ENCODE assay signal across 9 mouse cellular contexts in the genomic region with DNA sequence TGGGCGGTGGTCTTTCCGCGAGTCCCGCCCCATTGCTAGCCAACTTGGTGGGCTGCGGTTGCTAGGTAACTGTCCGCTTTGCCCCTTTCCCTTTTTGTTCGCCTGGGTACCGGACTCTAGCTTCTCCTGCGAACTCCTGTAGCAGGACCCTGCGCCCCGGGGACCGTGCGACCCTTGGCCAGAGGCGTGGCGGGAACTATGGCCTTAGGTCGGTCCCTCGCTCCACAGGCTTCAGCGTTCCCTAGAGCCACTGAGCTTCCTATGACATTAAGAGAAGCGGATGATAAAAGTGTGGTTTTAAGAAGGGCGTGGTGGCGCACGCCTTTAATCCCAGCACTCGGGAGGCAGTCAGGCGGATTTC. TPM values are rescaled to one million over a fixed set of nuclear protein-coding genes. Genes with fewer than 3 reads are reported as not detected.
DNase-seq lines count a peak whose midpoint lies in the region; ATAC-seq and TF ChIP-seq lines count a peak whose summit lies in the region.
"Had no signal": no experiment of that assay in that cellular context is flagged by ENCODE, and none has a peak within 500 bp of the region (broad histone marks: within the 10 kb centered on the region; RNA-seq: fewer than 3 reads in every experiment).

No protein-coding gene starts in this region.

- no peak for TF ChIP-seq CTCF in lung, embryonic 14.5 days (IDR thresholded peaks at IDR 0.05; ENCODE audit: low read depth)
- no peak for TF ChIP-seq CTCF in olfactory bulb, adult 2 months (IDR thresholded peaks at IDR 0.05; ENCODE audit: insufficient read depth, low read depth, low read length)

- H3K9ac ChIP-seq in lung, embryonic 14.5 days, result peak overlapping the region; percentile 58
- peak overlapping the region; percentile 71 for H3K9ac ChIP-seq in limb, embryonic 13.5 days

- peak overlapping the region; percentile 91 for H3K27ac ChIP-seq in lung, embryonic 14.5 days (ENCODE audit: low read depth)
- peak overlapping the region; percentile 94 for H3K27ac ChIP-seq in limb, embryonic 13.5 days
- peak overlapping the region; percentile 65; the same call in 1 of the 2 replicates for H3K27ac ChIP-seq in olfactory bulb, adult 2 months (ENCODE audit: insufficient read depth, low read depth, low read length)

- peak overlapping the region; percentile 66 for H3K4me3 ChIP-seq in lung, embryonic 14.5 days (ENCODE audit: low read depth, low read length)
- H3K4me3 ChIP-seq in erythroblast, embryonic 14.5 days (replicated peaks), result peak overlapping the region; percentile 97
- H3K4me3 ChIP-seq in limb, embryonic 13.5 days, result peak overlapping the region; percentile 63
- peak overlapping the region; percentile 89 for H3K4me3 ChIP-seq in olfactory bulb, adult 2 months (ENCODE audit: insufficient read depth, low read depth, low read length)

- no peaks in the 10 kb centered on the region for H3K27me3 ChIP-seq in lung, embryonic 14.5 days (ENCODE audit: insufficient read depth, low read length)
- no peaks in the 10 kb centered on the region for H3K27me3 ChIP-seq in erythroblast, embryonic 14.5 days (ENCODE audit: control insufficient read depth)
- no peaks in the 10 kb centered on the region for H3K27me3 ChIP-seq in limb, embryonic 13.5 days

- ATAC-seq in lung, embryonic 14.5 days (ENCODE audit: insufficient read depth), result peak; percentile 59
- ATAC-seq in limb, embryonic 13.5 days (ENCODE audit: low FRiP score, low read depth), result no peak
- no peak for ATAC-seq in inflammation-experienced regulatory T-cells, adult 6 months

- H3K4me1 ChIP-seq in lung, embryonic 14.5 days (ENCODE audit: insufficient read depth), result no peaks in the 10 kb centered on the region; the same call in 1 of the 2 replicates
- H3K4me1 ChIP-seq in erythroblast, embryonic 14.5 days (ENCODE audit: control insufficient read depth), result peaks cover 44% of the 10 kb centered on the region
- H3K4me1 ChIP-seq in limb, embryonic 13.5 days, result peaks cover 15% of the 10 kb centered on the region
- H3K4me1 ChIP-seq in olfactory bulb, adult 2 months (ENCODE audit: control insufficient read depth, insufficient read depth, low read length), result peaks cover 13% of the 10 kb centered on the region

- no peak for DNase-seq in lung, embryonic 14.5 days
- DNase-seq in lung, adult 18-20 months, result no peak
- no peak for DNase-seq in layer of hippocampus, adult 18-20 months (ENCODE audit: low spot score in 2 of 2)
- no peak for DNase-seq in gastrocnemius, adult 18-20 months (ENCODE audit: low spot score)

- no peaks in the 10 kb centered on the region for H3K9me3 ChIP-seq in lung, embryonic 14.5 days (ENCODE audit: low read depth, low read length)
- H3K9me3 ChIP-seq in erythroblast, embryonic 14.5 days (ENCODE audit: control insufficient read depth, low read length), result no peaks in the 10 kb centered on the region
- no peaks in the 10 kb centered on the region for H3K9me3 ChIP-seq in limb, embryonic 13.5 days

- peaks cover 12% of the 10 kb centered on the region; the same call in 1 of the 2 replicates for H3K36me3 ChIP-seq in lung, embryonic 14.5 days (ENCODE audit: insufficient read depth)
- peaks cover 28% of the 10 kb centered on the region for H3K36me3 ChIP-seq in erythroblast, embryonic 14.5 days (ENCODE audit: control insufficient read depth)
- peaks cover 12% of the 10 kb centered on the region for H3K36me3 ChIP-seq in limb, embryonic 13.5 days

- H3K4me2 ChIP-seq in lung, embryonic 14.5 days, result peak overlapping the region; percentile 68
- H3K4me2 ChIP-seq in limb, embryonic 13.5 days (replicated peaks), result peak overlapping the region; percentile 73

- under 1% methylated on average over 24 of the region's 24 CpGs for WGBS in lung, embryonic 14.5 days
- WGBS in limb, embryonic 13.5 days, result 1% methylated on average over 24 of the region's 24 CpGs
- WGBS in olfactory bulb, adult 2 months, result under 1% methylated on average over 24 of the region's 24 CpGs

- no peak for TF ChIP-seq POLR2A in olfactory bulb, adult 2 months (IDR thresholded peaks at IDR 0.05; ENCODE audit: insufficient read depth, low read depth, low read length)

RNA-seq across cellular contexts. Expression of gene Ap1m1, which starts 0.6 kb away (rescaled TPM):
- polyA plus RNA-seq in lung, embryonic 14.5 days (2014; fragmentation: Nextera tagmentation; extraction: Ambion mirVana), result 102 and 104 TPM in 2 replicates
- 15.3 and 18.4 TPM in 2 replicates for polyA plus RNA-seq in erythroblast, embryonic 14.5 days (2012)
- 127 and 132 TPM in 2 replicates for polyA plus RNA-seq in limb, embryonic 13.5 days (2015; fragmentation: Nextera tagmentation; extraction: Ambion mirVana)
- not detected in 2 replicates for polyA plus RNA-seq in olfactory bulb, adult 2 months (2012; ENCODE audit: insufficient read depth, insufficient read length, low replicate concordance, missing spikeins)
- 10 to 100 TPM; 84.2 to 87.4 TPM for total RNA-seq in layer of hippocampus, adult 18-20 months (2021)
- 100 to 1,000 TPM; 113 to 130 (median 120) TPM for polyA plus RNA-seq in inflammation-experienced regulatory T-cells, adult 6 months (2017; shearing (Covaris generic))
- 10 to 100 TPM; 20.9 to 21.8 TPM for total RNA-seq in gastrocnemius, adult 18-20 months (2021)

RNA-seq across cellular contexts. Expression of gene Fam32a, which starts 20.9 kb away (rescaled TPM):
- 65.3 and 69.6 TPM in 2 replicates for polyA plus RNA-seq in lung, embryonic 14.5 days (2014; fragmentation: Nextera tagmentation; extraction: Ambion mirVana)
- 7.4 and 8.4 TPM in 2 replicates for polyA plus RNA-seq in erythroblast, embryonic 14.5 days (2012)
- polyA plus RNA-seq in limb, embryonic 13.5 days (2015; fragmentation: Nextera tagmentation; extraction: Ambion mirVana), result 70.5 and 70.6 TPM in 2 replicates
- 119 TPM in 1 of 2 replicates, not detected in the other for polyA plus RNA-seq in olfactory bulb, adult 2 months (2012; ENCODE audit: insufficient read depth, insufficient read length, low replicate concordance, missing spikeins)
- total RNA-seq in layer of hippocampus, adult 18-20 months (2021), result 10 to 100 TPM; 64.2 to 70.1 TPM
- polyA plus RNA-seq in inflammation-experienced regulatory T-cells, adult 6 months (2017; shearing (Covaris generic)), result 100 to 1,000 TPM in 2 of 3 experiments, 10 to 100 TPM in 1; 94.4 to 119 (median 103) TPM
- total RNA-seq in gastrocnemius, adult 18-20 months (2021), result 1 to 10 TPM; 7.3 to 9.4 TPM

RNA-seq across cellular contexts. Expression of gene Gm11034, which starts 26.9 kb away (rescaled TPM):
- not detected in 2 replicates for polyA plus RNA-seq in lung, embryonic 14.5 days (2014; fragmentation: Nextera tagmentation; extraction: Ambion mirVana)
- polyA plus RNA-seq in erythroblast, embryonic 14.5 days (2012), result not detected in 2 replicates
- not detected in 2 replicates for polyA plus RNA-seq in limb, embryonic 13.5 days (2015; fragmentation: Nextera tagmentation; extraction: Ambion mirVana)
- not detected in 2 replicates for polyA plus RNA-seq in olfactory bulb, adult 2 months (2012; ENCODE audit: insufficient read depth, insufficient read length, low replicate concordance, missing spikeins)
- total RNA-seq in layer of hippocampus, adult 18-20 months (2021), result not detected
- not detected for polyA plus RNA-seq in inflammation-experienced regulatory T-cells, adult 6 months (2017; shearing (Covaris generic))
- not detected for total RNA-seq in gastrocnemius, adult 18-20 months (2021)
- polyA plus RNA-seq: brain, embryonic 14.5 days had no signal

RNA-seq across cellular contexts. Expression of gene Cib3, which starts 27.7 kb away (rescaled TPM):
- polyA plus RNA-seq in lung, embryonic 14.5 days (2014; fragmentation: Nextera tagmentation; extraction: Ambion mirVana), result 0.24 TPM in 1 of 2 replicates, not detected in the other
- polyA plus RNA-seq in erythroblast, embryonic 14.5 days (2012), result not detected in 2 replicates
- not detected in 2 replicates for polyA plus RNA-seq in limb, embryonic 13.5 days (2015; fragmentation: Nextera tagmentation; extraction: Ambion mirVana)
- polyA plus RNA-seq in olfactory bulb, adult 2 months (2012; ENCODE audit: insufficient read depth, insufficient read length, low replicate concordance, missing spikeins), result not detected in 2 replicates
- under 1 TPM in 1 of 2 experiments, not detected in 1; 0.47 TPM for total RNA-seq in layer of hippocampus, adult 18-20 months (2021)
- 1 to 10 TPM in 1 of 3 experiments, not detected in 2; 2.8 TPM for polyA plus RNA-seq in inflammation-experienced regulatory T-cells, adult 6 months (2017; shearing (Covaris generic))
- total RNA-seq in gastrocnemius, adult 18-20 months (2021), result not detected
- polyA plus RNA-seq: brain, embryonic 14.5 days had no signal

RNA-seq across cellular contexts. Expression of gene Hsh2d, which starts 50.9 kb away (rescaled TPM):
- polyA plus RNA-seq in lung, embryonic 14.5 days (2014; fragmentation: Nextera tagmentation; extraction: Ambion mirVana), result 0.30 and 0.51 TPM in 2 replicates
- 0.04 and 0.05 TPM in 2 replicates for polyA plus RNA-seq in erythroblast, embryonic 14.5 days (2012)
- not detected in 2 replicates for polyA plus RNA-seq in limb, embryonic 13.5 days (2015; fragmentation: Nextera tagmentation; extraction: Ambion mirVana)
- not detected in 2 replicates for polyA plus RNA-seq in olfactory bulb, adult 2 months (2012; ENCODE audit: insufficient read depth, insufficient read length, low replicate concordance, missing spikeins)
- total RNA-seq in layer of hippocampus, adult 18-20 months (2021), result under 1 TPM in 1 of 2 experiments, not detected in 1; 0.25 TPM
- polyA plus RNA-seq in inflammation-experienced regulatory T-cells, adult 6 months (2017; shearing (Covaris generic)), result 10 to 100 TPM; 23.8 to 30.8 (median 24.6) TPM
- total RNA-seq in gastrocnemius, adult 18-20 months (2021), result not detected

Comparison
In these comparisons a context has a peak if more than half of its experiments do, and no peak if none do; other contexts are left out.
1. RNA of gene Ap1m1, which starts 0.6 kb away (polyA plus RNA-seq): 127 to 132 TPM in limb, embryonic 13.5 days, 113 to 130 TPM in inflammation-experienced regulatory T-cells, adult 6 months, 102 to 104 TPM in lung, embryonic 14.5 days and 15.3 to 18.4 TPM in erythroblast, embryonic 14.5 days; not detected in olfactory bulb, adult 2 months; every median in the first group is over 10 times any median in the second.
2. Peak in every context shown above with its lines, with median percentiles within 50 percentile points of each other: H3K27ac ChIP-seq and H3K4me3 ChIP-seq.